Mouse (Mus musculus): ENCODE measurements around the gene Ccdc163.

Gene Ccdc163

DNA sequence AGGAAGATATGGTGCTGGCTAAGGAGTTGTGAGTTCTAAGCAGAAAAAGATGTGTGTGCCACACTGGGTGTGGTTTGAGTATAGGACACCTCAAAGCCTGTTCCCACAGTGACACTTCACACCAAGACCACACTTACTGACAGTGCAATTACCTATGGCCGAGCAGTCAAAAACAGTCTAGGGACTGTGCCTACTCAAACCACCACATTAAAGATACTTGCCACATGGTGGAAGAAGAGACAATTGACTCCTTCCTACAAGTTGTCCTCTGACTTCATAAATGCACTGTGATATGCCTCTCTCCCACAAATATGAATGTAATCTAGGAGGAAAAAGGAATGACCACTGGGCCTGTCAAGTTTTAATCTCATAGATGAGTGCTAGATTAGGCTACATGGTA, 7.3 kb upstream of the Ccdc163 start:
- no peak for DNase-seq (ENCODE audit: low spot score in 2 of 2)

DNA sequence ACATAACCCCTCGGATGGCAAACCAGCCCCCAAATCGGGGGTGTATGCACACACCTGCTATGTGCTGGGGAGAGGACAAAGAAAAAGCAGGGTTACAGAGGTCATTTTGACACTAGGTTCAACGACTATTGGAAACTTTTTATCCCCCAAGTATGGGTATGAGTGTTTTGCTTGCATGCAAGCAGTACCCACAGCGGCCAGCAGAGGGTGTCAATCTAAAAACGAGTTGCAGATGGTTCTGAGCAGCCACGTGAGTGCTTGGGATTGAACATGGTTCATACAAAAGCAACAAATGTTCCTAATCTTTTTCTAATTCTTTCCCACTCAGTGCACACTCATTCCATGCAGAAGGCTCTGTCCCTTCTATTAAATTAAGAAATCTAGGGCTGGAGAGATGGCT, 4.5 kb upstream of the Ccdc163 start:
- peak; percentile 57 to 83 for DNase-seq (ENCODE audit: low spot score in 2 of 2)

DNA sequence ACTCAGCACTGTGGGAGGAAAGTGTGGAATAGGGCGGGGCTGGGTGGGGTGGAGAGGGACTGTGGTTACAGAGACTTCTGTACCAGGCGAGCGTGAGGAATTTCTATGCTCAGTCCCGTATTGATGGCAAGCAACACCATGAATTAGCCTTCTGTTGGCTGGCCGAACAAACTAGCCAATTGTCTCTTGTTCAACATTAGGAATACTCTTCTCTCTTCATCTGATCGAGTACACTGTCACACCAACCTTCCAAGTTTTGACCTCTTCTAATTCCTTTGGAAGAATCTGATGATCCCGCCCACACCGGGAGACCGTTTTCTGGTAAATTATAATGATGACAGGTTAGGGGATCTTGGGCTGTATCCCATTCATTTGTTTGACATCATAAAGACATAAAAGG, 643 bp upstream of the Ccdc163 start:
- DNase-seq (ENCODE audit: low spot score in 2 of 2): peak in 1 of 2 experiments; percentile 4

DNA sequence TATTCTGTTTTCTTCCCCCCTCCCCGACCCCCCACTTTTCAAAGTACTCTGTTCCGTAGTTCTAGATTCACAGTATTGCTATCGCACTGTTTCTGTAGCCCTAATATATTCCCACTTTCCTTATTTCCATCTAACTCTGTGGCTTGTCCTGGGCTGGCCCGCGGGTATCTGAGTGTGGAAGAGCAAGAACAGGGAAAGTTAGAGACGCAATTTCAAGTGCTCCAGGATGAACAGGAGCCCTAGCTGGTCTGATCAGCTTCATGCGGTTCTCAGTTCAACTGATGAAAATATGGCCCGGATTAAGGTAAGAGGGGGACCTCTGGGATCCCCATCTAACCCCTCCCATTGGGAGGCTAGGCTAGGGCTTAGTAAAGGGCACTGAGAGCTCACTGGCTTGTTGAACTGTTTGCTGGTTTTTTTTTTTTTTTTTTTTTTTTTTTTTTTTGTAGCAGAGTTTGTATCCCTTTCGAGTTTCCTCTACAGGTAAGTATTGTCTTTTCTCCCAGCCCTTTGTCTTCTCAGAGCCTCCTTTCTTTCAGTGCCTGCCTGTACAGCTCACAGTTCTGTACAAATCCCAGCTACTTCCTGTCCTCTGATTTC, 582 bp downstream of the Ccdc163 start:
- DNase-seq (ENCODE audit: low spot score in 2 of 2): peak in 1 of 2 experiments; percentile 12

DNA sequence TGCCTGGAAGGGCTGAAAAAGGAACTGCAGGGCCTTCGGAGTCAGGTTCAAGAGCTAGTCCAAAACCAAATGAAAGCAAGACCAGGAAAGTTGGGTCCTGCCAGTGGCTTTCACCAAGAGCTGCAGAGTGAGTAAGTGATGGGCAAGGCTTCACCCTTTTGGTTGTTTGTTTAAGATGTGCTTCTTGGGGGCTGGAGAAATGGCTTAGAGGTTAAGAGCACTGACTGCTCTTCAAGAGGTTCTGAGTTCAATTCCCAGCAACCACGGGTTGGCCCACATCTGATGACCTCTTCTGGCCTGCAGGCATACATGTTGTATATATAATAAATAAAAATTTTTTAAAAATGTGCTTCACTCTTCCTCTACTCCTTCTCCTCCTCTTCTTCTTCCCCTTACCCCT, 1.8 kb downstream of the Ccdc163 start:
- no peak for DNase-seq (ENCODE audit: low spot score in 2 of 2)

DNA sequence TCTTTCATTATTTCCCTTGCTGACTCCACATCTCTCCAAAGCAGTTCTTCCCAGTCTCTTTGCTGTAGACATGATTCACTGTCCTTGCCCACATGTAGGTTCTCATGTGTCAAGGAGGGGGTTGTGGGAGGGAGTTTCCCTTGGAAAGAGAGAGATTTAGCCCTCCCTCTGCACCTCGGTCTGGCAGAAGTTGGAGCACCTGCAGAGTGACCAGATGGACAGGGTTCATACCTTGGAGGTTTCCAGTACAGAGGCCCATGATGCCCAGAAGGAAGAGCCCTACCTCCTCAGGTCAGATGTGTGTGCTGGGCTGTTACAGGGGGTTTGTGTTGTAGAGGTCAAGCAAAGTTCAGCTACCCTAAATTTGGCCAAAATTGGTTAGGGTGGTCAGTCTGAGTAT, 4.2 kb downstream of the Ccdc163 start:
- DNase-seq (ENCODE audit: low spot score in 2 of 2): no peak

DNA sequence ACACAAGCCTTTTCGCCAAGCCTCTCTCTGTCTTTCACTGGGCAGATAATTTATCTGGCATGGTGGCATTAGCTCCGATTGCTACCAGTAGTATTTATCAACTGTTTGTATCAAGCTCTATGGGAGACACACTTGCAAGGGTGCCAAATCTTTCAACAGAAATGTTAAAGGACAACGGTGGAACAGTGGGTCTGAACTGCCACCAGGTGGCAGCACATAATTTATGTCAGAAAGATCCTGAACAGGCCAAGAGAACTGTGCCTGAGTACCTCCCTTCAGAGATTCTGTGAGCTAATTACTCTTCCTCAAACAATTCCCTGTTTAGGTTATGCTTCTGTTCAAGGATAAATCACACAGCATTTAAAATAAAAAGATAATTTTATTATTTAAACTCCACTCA, 11.1 kb downstream of the Ccdc163 start:
- peak; percentile 48 to 67 for DNase-seq (ENCODE audit: low spot score in 2 of 2)

DNA sequence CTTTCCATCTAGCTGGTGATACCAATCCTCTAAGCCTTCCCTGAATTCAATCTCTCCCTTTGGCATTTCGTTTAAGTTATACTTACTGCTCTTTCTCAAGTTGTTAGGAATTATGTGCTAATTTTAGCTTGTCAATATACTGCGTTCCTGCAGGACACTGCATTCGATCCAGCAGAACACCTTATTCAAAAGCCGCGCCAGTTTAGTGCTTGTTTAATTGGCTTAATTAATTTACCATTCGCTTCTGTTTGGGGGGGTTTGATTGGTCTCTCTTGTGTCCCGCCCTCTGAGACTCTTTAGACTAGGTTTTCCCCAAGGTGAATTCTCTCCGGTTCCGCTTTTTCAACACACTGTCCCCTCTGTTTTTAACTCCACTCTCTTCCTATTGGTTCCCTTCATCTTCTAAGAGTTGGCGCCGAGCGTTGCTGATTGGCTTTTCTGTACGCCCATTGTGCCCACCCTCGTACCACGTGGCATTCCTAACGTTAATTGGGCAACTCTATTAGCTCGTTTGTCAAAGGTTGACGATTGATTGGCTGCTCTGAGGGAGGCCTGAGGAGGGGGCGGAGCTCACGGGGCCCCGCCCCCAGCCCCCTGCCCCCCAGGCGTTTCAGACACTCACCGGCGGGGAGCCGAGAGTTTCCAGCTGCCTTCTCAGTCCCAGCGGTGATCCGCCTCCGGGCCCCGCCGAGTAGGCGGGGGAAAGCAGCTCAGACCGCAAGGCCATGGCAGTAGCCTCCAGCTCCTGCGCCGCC, 12.2 kb downstream of the Ccdc163 start, which contains the start of gene Tesk2:
TSS of gene Tesk2 (plus strand) at position 606 of the 755 bp plus-strand sequence.
- peak; percentile 86 to 93 for DNase-seq (ENCODE audit: low spot score in 2 of 2)

DNA sequence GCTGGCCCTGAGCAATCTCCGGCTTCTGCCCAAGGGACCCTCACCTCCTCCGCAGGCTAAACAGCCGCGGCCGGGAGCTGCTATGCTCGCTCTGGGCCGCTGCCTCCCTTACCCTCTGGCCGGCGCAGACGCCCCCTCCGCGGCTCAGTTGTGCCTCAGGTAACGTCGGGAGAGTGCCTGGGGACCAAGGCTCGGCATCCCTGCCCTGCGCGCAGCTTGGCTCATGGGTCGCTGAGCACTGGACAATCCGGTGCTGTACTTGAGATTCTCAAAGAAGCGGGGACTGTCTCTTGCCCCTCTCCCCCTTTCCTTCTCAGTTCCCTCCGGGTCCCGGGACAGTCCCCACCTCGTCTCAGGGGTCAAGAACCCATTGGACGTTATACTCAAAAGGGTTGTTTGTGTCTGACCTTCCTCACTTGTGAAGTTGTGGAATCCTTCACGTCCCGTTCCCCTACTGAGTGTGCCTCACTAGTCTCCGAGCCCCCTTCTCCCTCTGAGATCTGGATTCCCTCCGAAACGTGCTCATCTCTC, 12.9 kb downstream of the Ccdc163 start:
- no peak for DNase-seq (ENCODE audit: low spot score in 2 of 2)

DNA sequence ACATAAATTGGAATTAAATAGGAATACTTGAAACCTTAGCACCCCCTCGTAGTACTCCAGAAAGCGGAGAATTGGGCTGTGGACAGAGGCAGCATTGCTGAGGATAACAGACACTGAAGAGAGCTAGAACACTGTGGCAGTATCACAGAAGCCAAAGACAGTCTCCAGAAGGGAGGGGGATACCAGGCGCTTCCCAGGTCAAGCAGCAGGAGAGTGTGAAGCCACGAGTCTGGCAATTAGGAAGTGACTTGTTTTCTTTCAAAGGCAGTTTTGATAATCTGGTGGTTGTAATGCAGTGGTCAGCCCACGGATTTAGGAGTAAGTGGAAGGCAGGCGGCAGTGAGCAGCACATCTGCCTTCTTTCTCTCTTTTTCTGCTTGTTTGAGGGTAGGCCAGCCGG, 13.9 kb downstream of the Ccdc163 start:
- no peak for DNase-seq (ENCODE audit: low spot score in 2 of 2)

DNA sequence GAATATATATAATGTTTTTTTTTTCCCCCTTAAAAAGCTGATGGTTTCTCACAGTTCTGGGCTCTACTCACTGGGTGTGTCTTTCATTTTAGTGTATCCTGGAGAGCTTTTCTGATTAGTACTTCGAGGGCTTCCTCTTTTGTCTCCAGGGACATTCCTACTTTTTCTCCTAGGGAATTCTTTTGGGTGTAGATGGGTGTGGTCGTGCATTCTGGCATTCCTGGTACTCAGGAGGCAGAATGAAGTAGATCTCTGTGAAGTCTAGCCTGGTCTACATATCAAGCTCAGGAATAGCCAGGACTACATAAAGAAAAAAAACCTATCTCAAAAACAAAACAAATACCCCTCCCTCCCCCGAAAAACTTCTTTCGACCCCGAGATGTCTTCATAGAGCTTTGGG, 17.1 kb downstream of the Ccdc163 start:
- no peak for DNase-seq (ENCODE audit: low spot score in 2 of 2)

DNA sequence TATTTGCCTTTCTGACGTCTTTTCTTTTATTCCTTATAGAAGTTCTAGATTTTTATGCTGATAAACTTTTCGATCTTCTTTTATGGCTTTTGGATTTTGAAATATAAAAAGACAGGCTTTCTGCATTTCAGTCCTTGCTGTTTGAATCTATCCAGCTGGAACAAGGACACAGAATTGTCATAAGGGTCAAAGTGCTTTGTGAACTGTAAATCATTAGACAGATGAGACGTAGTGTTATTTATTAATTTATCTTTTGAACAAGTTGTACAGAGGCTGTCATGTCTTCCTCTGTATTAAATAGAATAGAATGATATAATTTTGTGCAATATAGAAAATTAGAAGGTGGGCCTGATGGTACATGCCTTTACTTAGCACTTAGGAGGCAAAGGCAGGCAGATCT, 19.1 kb downstream of the Ccdc163 start:
- DNase-seq (ENCODE audit: low spot score in 2 of 2): no peak

DNA sequence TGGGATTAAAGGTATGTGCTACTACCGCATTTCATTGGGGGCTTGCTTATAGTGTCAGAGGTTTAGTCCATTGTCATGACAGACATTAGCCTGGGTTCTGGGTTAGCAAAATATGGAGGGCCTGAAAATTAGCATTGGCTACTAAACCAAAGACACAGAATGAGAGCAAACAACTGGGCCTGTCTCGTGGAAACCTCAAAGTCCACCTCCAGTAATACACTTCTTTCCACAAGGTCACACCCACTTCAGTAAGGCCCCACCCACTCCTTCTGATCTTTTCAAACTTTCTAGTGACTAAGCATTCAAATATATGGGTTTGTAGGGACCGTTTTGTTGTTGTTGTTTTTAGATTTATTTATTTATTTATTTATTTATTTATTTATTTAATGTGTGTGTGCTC, 21.2 kb downstream of the Ccdc163 start:
- DNase-seq (ENCODE audit: low spot score in 2 of 2): no peak

DNA sequence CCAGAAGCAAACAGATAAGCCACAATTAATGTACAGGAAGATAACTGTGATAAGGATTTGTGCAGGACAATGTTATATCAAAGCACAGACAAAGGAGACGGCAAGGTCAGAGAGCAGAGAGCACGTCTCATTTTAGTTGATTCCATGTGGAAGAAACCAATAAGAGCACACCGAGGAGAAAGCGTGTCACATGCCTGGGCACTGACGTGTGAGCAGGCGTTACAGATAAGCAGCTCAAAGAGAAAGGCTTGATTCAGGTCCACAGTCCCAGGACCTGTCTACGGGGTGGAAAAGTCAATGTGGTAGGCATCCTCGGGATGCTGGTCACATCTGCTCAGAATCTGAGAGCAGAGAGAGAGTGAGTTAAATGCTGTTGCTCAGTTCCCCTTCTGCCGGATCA, 22.8 kb downstream of the Ccdc163 start:
- DNase-seq (ENCODE audit: low spot score in 2 of 2): no peak

DNA sequence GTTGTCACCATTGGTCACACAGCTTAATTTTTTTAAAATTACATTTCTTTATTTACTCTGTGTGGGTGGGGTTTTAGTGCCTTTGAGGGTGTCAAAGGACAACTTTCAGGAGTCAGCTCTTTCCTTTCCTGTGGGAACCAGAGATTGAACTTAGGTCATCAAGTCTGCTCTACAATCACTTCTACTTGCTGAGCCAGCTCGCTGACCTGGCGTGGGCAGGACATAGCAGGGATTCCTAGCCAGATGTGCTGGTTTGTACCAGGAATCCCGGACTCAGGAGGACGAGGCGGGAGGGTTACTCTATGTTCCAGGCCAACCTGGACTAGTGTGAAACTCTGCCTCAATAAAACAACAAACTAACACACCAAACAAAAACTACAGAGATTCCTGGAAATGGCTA, 24.0 kb downstream of the Ccdc163 start:
- no peak for DNase-seq (ENCODE audit: low spot score in 2 of 2)

DNA sequence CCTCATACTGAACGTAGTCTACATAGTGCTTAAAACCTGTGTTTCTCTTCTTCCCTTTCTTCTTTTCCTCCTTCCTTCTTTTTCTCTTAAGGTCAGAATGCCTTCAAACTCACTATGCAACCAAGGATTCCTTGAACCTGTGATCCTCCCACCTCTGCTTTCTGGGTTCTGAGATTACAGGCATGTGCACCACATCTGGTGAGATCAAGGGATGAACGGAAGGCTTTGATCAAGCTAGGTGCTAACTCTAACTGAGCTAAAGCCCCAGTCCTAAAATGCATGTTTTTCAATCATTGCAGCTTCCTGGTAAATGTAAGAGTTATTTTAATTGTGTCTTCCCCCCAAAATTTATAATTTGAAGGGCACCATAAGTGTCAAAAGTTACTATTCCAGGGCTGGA, 26.7 kb downstream of the Ccdc163 start:
- no peak for DNase-seq (ENCODE audit: low spot score in 2 of 2)

DNA sequence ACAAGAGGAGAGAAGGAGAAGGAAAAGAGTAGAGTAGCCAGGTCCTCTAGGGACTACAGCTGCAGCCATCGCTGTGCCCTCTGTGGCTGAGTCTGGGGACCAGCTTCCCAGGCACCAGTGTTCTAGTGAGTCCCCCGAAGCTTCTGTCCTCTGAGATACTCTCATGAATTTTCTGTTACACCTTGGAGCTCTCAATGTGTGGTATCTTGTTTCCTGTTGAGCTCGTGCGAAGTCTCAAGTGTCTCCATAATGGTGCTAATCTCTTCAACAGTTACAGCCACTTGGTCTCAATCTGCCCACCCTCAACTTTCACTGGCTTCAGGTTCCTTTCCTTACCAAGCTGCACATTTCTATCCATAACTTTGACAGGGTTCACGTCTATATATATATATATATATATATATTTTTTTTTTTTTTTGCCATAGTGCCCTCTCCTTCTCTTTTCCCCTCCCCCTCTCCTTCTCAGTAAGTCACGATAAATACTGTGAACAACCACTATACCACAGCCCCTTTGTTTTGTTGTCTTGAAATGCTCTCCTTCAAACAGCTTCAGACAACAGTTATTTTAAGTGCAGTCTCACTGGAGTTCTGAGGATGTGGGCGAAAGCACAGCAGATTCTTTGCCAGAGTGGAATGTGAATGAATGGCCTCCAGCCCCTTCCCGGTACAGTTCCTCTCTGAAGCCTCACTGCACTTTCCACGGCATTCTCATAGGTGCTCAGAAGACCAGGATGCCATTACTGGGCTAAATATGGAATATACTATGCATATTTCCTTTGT, 30.9 kb downstream of the Ccdc163 start:
- no peak for DNase-seq (ENCODE audit: low spot score in 2 of 2)

DNA sequence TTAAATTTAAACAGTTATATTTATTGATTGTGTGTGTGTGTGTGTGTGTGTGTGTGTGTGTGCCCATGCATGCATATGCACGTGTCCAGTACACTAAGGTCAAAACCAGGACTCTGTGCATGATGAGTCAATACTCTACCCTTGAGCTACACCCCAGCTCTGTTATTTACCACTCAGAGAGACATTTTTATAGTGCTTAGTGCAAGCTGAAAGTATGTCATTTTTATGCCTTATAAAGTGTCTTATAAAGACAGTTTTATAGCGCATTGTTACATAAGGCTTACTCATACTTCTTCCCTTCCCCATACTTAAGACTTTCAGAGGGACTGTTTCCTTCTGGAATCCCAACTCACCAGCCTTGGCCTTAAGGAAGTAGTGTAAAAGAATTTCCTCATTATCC, 41.4 kb downstream of the Ccdc163 start:
- no peak for DNase-seq (ENCODE audit: low spot score in 2 of 2)

DNA sequence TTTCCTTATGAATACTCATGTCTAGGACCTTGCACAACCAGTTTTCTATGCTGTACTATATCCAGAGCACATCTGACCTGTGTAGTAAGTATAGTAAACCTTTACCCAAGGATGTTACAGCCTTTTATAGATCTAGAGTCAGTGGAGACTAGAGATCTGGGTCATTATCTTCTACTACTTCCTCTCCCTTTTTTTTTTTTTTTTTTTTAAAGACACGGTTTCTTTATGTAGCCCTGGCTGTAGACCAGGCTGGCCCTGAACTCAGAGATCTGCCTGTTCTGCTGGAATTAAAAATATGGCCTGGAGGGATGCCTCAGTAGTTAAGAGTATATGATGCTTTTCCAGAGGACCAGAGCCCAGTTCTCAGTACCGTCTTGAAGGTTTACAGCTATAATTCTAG, 53.6 kb downstream of the Ccdc163 start:
- DNase-seq (ENCODE audit: low spot score in 2 of 2): no peak

DNA sequence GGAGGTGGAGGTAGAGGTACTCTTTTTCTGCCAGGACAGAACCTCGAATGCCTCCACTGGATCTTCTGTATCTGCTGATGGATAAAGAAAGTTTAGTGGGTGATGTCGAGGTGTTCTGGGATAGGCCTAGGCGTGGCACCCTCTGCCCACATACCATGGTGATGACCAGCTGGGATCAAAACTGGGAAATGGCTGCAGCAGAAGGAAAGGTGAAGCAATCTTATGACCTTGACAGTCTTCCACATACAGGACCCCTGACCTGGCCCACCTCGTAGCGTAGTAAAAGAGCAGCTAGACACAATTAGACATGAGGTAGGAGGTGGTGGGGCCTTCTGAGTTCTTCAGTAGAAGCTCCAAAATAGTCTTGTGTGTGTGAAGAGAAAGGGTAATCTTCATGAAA, 55.7 kb downstream of the Ccdc163 start:
- DNase-seq (ENCODE audit: low spot score in 2 of 2): no peak

DNA sequence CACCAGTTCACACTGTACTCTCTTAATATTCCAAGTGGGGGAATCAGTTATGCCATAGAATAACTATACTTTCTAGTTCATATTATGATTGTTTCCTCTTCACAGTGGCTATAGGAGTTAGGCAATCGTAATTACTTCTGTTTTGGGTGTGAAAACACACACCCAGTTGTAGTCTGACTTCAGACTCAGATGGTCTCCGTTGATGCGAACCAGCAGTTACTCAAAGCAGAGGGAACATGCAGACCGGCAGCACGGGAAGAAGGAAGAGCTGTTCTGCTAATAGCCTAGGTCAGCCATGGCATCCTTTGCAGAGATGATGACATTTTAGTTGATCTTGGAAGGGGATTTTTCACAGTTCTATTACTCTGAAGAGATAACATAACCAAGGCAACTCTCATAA, 60.2 kb downstream of the Ccdc163 start:
- DNase-seq (ENCODE audit: low spot score in 2 of 2): no peak

DNA sequence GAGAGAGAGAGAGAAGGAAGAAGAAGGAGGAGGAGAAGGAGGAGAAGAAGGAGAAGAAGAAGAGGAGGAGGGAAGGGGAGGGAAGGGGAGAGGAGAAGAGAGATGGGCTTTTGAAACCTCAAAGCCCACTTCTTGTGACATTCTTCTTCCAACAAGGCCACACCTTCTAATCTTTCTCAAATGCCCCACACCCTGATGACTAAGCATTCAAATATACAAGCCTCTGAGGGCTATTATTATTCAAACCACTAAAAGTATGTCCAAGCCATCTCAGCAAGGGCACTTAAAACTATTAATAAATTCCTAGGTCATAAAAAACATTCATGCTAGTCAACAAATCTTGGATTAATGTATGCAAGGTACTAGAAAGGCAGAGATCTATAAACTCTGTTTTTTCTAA, 60.8 kb downstream of the Ccdc163 start:
- no peak for DNase-seq (ENCODE audit: low spot score in 2 of 2)

DNA sequence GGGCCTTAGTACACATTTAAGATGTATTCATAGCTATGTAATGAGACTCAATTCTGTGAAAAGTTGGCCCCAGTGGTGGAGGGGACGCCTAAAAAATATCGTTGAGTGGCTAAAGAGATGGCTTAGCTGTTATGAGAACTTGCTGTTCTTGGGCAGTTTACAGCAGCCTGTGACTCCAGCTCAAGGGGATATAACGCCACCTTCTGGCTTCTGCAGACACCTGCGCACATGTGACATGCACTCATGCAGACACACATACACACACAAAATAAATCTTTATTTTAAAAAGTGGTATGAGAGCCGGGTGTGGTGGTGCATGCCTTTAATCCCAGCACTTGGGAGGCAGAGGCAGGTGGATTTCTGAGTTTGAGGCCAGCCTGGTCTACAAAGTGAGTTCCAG, 68.1 kb downstream of the Ccdc163 start:
- no peak for DNase-seq (ENCODE audit: low spot score in 2 of 2)
